Mouse (Mus musculus) layer of hippocampus, adult 9-11 months (tissue): ENCODE results near the gene Wdr26.

Experiments used
- DNase-seq: peaks from one replicate; pipeline ENCODE4 v3.0.0; 2022

The Wdr26 gene

DNA sequence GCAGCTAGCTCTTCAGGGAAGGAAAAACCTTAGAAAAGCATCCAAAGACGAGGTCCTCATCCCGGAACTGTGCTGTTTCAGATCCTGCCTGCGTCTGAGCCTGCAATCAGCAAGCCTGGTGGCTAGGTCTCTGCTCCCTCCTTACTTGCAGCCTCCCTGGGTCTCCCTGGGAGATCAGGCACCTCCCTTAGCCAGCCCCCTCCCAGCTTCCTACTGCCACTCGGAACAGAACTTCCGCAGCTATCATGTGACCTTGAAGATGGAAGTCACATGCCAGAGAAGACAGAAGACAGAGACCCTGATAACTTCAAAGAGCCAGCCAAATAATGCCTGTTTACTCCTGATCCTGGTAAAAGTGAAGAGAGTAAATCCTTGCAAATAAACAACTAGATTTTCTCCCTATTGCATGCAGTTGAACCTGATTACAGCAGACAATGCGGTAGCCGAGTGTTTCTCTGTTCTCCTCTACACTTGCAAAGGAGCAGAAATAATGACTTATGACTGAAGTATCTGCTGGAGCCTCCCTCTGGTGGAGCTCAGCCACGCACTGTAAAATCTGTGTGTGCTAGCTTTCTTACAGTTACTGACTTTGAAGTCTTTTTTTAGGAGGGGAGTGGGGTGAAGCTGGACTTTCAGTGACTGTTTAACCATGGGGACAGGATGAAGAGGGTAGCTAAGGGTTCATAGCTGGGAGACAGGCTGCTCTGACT, 22.7 kb upstream of the Wdr26 start:
- peak; percentile 70 for DNase-seq

- no peak for DNase-seq
These were observed 21.9 kb upstream of the Wdr26 start for GRCm38 (mm10) chr1:181233734-181234133.

DNA sequence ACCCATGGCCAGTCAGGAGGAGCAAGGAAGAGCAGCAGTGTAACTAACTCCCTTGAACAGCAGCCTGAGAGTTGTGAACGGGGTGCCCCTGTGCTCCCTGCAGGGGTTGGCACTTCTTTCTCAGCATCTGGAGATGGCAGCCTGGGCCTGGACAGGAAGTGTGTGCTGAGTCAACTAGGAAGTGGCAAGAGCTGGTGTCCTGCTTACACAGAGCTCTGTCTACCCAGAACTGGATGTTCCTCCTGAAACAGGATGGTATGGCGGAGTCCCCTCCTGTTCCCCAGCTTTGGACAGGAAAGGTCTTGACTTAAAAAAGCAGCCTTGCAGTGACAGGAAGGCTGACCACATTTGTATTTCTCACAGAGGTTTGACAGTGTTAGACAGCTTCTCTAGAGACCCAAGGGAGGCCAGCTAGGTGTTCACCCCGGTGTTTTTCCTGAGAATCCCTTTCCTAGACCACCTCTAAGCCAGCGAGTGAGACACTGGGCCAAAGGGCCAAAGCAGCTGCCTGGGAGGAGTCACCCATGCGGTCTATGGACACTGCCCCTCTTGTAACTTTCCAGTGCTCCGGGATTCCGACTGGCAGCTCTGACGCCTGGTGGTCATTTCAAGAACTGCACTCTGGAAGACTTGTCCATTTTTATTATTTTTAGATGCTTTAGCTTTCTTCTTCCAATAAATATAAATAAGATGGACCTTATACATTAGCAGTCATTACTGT, 20.7 kb upstream of the Wdr26 start:
- DNase-seq: peak; percentile 83

- no peak for DNase-seq
These were observed 20.0 kb upstream of the Wdr26 start for GRCm38 (mm10) chr1:181231821-181232220.

GRCm38 (mm10) chr1:181231262-181231661, 19.5 kb upstream of the Wdr26 start:
- DNase-seq: no peak

DNA sequence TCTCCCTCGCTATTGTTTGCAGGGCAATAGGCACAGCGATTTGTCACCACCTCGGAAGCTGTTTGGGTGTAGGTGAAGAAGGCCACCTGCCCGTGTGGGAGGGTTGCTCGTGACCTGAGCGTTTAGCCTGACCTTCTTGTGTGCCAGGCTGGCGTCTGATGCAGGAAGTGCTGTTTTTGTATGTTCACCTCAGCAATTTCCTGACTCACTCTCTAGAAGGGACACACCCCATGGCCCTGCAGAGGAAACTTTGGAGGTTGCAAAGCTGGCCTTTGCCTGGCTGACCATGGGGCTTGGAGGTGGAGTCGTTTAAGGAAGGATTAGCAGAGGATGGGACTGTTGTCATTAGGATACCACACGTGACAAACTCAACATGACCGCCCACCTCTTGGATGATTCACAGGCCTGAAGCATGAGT, 18.9 kb upstream of the Wdr26 start:
- DNase-seq: no peak

DNA sequence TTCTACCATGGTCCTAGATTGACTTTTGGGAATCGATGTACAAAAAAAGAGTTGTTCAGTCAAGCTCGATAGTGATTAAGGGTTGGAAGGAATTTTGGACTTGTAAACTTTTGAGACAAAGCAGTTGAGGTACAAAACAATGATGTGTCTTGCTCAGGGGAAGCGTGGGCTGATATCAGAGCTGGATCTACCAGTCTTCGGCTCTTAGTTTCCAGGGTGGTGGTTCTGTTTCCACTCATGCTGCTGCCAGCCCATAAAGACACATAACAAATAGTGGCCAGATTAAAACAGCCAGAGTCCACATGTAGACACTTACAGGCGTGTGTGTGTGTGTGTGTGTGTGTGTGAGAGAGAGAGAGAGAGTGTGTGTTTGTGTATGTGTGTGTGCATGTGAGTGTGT, 17.2 kb upstream of the Wdr26 start:
- DNase-seq: no peak

DNA sequence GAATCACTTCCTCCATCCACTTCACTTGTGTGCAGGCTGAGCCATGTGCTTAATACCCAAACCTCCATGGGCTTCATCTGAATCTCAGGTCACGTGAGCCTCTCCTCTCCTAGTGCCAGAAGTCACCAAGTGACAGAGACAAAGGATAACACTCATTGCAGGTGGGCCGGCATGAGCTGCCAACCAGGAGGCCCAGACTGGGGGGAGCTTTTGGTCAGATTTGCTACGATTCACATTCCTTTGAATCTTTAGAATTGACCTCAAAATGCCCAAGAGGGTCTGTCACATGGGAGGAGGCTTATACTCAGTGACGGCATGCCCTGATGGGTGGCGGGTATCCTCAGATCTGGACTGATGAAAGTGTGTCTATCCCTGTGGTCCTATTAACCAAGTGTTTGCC, 16.8 kb upstream of the Wdr26 start:
- DNase-seq: no peak

DNA sequence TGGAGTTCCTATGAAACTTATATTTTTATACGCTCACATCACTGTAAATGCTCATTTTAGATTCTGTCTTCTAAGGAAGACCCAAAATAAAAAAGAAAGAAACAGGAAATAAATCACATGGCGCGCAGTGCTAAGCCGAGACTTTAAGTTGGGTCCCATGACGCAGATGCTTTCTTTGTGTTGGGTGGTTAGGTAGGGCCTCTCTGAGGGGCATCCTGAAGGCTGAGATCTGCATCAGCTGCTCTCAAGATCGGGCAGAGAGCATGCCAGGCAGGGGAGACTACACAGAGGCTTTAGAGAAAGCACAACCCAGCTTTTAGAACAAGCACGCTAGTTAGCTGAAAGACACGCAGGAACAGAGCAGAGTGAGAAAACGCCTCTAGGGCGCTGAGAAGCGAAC, 16.0 kb upstream of the Wdr26 start:
- no peak for DNase-seq

DNA sequence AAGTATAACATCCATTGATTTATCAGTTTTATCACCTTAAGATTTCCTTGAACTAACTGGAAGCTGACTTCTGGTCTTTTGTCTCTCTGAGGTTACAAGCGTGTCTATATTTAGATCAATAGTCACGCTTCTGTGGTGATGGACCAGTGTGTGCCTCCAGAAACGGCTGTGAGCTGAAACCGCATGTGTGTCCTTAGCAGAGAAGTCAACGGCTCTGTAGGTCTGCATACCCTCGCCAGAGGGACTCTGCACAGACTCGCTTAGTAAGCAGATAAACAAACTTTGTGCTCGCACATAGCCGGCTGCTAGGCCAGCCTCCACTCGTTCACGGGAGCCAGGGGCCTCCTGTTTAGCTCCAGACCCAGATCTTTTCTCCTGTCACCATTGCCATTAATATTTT, 15.0 kb upstream of the Wdr26 start:
- DNase-seq: no peak

DNA sequence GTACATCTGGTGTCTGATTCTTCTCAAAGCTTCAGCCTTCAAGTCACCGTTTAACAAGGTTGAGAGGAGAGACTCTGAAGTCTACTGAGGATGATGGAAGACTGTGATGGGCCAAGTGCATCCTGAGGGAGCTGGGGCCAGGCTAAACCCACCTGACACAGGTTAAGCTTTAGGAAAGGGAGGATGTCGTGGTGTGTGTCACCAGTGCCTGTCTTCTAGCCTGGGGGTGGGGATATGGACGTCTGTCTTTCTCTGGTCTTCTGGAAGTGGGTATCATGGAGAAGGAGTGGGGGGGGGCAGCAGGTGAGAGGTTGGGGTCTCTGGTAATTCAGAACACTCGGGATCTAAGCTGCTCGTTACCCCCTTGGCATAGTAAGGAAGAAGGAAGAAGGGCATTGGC, 13.5 kb upstream of the Wdr26 start:
- DNase-seq: no peak

GRCm38 (mm10) chr1:181222041-181222440, 10.2 kb upstream of the Wdr26 start:
- no peak for DNase-seq

GRCm38 (mm10) chr1:181216315-181216714, 4.5 kb upstream of the Wdr26 start:
- DNase-seq: no peak

DNA sequence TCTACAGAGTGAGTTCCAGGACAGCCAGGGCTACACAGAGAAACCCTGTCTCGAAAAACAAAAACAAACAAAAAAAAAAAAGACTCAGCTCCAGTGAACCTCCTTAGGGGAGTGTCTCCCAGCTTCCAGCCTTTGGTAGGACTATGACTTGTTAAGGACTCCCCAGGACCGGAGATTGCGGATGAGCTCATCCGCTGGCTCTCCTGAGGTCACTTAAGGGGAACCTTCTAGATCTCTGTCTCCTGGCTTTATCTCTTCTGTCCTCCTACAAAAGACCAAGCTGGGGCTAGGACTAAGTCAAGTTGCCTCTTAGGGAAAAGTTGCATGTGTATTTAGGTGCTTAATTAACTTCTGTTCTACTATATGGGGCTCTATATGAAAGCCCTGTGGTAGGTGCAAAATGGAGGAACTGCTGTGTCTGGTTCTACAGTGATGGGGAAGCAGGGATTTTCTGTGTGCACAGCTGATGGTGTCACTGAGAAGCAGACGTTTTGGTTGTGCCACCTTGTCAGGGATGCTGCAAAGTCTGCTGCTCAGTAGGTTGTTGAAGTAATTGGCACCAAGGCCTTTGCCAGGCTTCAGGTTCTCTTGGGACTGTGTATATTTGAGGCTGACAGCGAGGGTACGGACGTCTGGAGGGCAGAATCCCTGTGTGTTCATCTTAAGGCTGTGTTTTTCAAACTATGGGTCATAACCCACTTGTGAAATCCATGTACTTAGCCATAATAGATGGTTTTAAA, 2.7 kb upstream of the Wdr26 start:
- no peak for DNase-seq

DNA sequence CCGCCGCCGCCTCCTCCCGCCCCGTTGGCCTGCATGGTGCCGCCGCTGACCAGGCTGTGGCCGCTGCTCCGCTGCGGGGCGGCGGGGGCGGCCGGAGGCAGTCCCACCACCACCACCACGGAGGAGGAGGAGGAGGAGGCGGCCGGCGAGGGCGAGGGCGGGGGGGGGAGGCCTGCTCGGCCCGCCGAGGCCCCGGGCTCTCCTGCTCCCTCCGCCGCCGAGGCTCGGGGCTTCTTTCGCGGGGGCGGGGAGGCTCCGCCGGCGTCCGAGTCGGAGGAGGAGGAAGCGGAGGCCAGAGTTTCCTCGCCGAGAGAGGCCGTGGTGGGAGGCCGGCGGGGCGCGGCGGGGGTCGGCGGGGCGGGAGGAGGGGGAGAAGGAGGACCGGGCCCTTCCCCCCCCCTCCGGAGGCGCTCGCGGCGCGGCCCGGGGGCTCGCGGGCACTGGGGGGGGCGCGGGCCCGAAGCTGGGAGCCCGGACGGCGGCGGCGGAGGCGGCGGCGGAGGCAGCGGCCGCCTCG, 340 bp downstream of the Wdr26 start:
- DNase-seq: no peak

GRCm38 (mm10) chr1:181210601-181211402, 999 bp downstream of the Wdr26 start:
- no peak for DNase-seq

GRCm38 (mm10) chr1:181210147-181210546, 1.7 kb downstream of the Wdr26 start:
- no peak for DNase-seq

GRCm38 (mm10) chr1:181199446-181199845, 12.4 kb downstream of the Wdr26 start:
- no peak for DNase-seq

- no peak for DNase-seq
These were observed 22.9 kb downstream of the Wdr26 start for GRCm38 (mm10) chr1:181188925-181189324.

GRCm38 (mm10) chr1:181170210-181170609, 41.6 kb downstream of the Wdr26 start:
- DNase-seq: no peak

DNA sequence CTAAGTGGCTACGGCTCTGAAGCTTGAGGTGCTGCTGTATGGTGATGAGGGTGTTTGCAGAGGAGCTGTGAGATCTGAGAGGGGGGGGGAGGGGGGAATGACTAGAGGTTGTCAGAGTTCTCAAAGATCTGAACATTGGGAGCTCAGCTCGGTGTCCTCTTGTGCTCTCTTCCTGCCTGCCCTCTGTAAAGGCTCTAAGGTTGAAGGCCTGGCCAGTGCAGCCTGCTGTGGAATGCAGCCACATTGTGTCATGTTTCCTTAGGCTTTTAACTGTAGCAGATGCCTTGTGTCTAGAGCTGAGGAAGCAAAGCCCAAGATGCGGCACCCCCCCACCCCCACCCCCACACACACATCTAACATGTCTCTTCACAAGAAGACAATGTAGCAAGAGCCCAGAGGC, 43.4 kb downstream of the Wdr26 start:
- DNase-seq: no peak

- no peak for DNase-seq
These were observed 44.0 kb downstream of the Wdr26 start for GRCm38 (mm10) chr1:181167816-181168215.

GRCm38 (mm10) chr1:181151541-181151940, 60.3 kb downstream of the Wdr26 start:
- no peak for DNase-seq
